Mouse (Mus musculus) olfactory bulb, adult 2 months (tissue): ENCODE data around the gene Nab1.

Experiments used
- CTCF ChIP-seq: fragments of 200-500 bp; IDR thresholded peaks from 2 replicates; pipeline ENCODE4 v1.5.1; 2012; ENCODE audit warnings: low read depth, mild to moderate bottlenecking, low read length, moderate library complexity; ENCODE audit not compliant: insufficient read depth
- POLR2A ChIP-seq: fragments of 200-500 bp; IDR thresholded peaks from 2 replicates; pipeline ENCODE4 v1.6.1; 2012; ENCODE audit warnings: mild to moderate bottlenecking, low read depth, low read length, moderate library complexity; ENCODE audit not compliant: insufficient read depth

GRCm38 (mm10) chr1:52501090-52501489 lies 611 bp upstream of the Nab1 start:
- TF ChIP-seq POLR2A (no peak), CTCF (no peak)
